Mouse (Mus musculus) G1E (cell line): ENCODE results near the gene Atf7.

Source experiments
- CTCF ChIP-seq: IDR thresholded peaks from 2 replicates; pipeline ENCODE4 v1.5.1; 2012; ENCODE audit warnings: low read depth, low read length, inconsistent platforms, mixed read lengths
- GATA1 ChIP-seq: IDR thresholded peaks from 2 replicates; pipeline ENCODE4 v1.6.1; 2012; ENCODE audit warnings: borderline replicate concordance, low read length, inconsistent platforms, mixed read lengths
- POLR2AphosphoS5 ChIP-seq: IDR thresholded peaks from 2 replicates; pipeline ENCODE4 v1.6.1; 2012; ENCODE audit warnings: low read depth, low read length, inconsistent platforms; ENCODE audit not compliant: insufficient replicate concordance

- no peak for TF ChIP-seq CTCF
- TF ChIP-seq GATA1, result no peak
- TF ChIP-seq POLR2AphosphoS5, result no peak
These were observed 79.0 kb downstream of the Atf7 start for GRCm38 (mm10) chr15:102546246-102546645.
